Mouse (Mus musculus) hindbrain, embryonic 15.5 days (tissue): ENCODE results near the gene Chrm4. TPM values are rescaled to one million over a fixed set of nuclear protein-coding genes. Genes with fewer than 3 reads are reported as not detected.

ENCODE experiments used
- ATAC-seq: fragments of 200-750 bp; cut with Nextera tagmentation; 2 replicates; pipeline ENCODE4 v1.8.0; 2017; ENCODE audit warnings: low read depth, moderate number of reproducible peaks, moderate TSS enrichment; ENCODE audit not compliant: low FRiP score
- H3K27ac ChIP-seq: fragments of 300-500 bp; sonication (generic); replicated peaks from 2 replicates; pipeline ENCODE4 v1.5.1; 2015; ENCODE audit warnings: mild to moderate bottlenecking, inconsistent platforms
- H3K27me3 ChIP-seq: fragments of 300-500 bp; sonication (generic); 2 replicates; pipeline ENCODE4 v1.6.1; 2015; ENCODE audit warnings: control low read depth, inconsistent platforms
- H3K36me3 ChIP-seq: fragments of 300-500 bp; sonication (generic); 2 replicates; pipeline ENCODE4 v1.6.1; 2015; ENCODE audit warnings: control low read depth, inconsistent platforms
- H3K4me1 ChIP-seq: fragments of 300-500 bp; sonication (generic); replicated peaks from 2 replicates; pipeline ENCODE4 v1.6.1; 2015; ENCODE audit warnings: control low read depth, inconsistent platforms
- H3K4me2 ChIP-seq: fragments of 300-500 bp; sonication (generic); 2 replicates; pipeline ENCODE4 v1.6.1; 2015; ENCODE audit warnings: moderate library complexity, mild to moderate bottlenecking, inconsistent platforms
- H3K4me3 ChIP-seq: fragments of 300-500 bp; sonication (generic); 2 replicates; pipeline ENCODE4 v1.5.1; 2015; ENCODE audit warnings: mild to moderate bottlenecking, inconsistent platforms
- H3K9ac ChIP-seq: fragments of 300-500 bp; sonication (generic); 2 replicates; pipeline ENCODE4 v1.6.1; 2015; ENCODE audit warnings: inconsistent platforms
- H3K9me3 ChIP-seq: fragments of 300-500 bp; sonication (generic); 2 replicates; pipeline ENCODE4 v1.6.1; 2016; ENCODE audit warnings: control low read depth, inconsistent platforms
- WGBS: fragments of 180-500 bp; shearing (Covaris S2); methylation state at CpG from one replicate; pipeline ENCODE4 v1.1.7; 2015; 5-methylcytosine and 5-hydroxymethylcytosine counted together
- polyA plus RNA-seq: library from polyadenylated mRNA; unstranded; fragments of >200 nt; fragmentation: Nextera tagmentation; extraction: Ambion mirVana; gene quantifications from 2 replicates; pipeline ENCODE4 v1.2.1, GENCODE M21; 2015

Chrm4 gene
- polyA plus RNA-seq, 1 experiment from 2014 or later, result 1.2 TPM

GRCm38 (mm10) chr2:91949411-91950274 is 22.6 kb downstream of the Chrm4 start:
- Histone ChIP-seq H3K27ac (peak overlapping the region; percentile 66), H3K27me3 (no peaks in the 10 kb centered on the region), H3K4me2 (peak overlapping the region; percentile 35), H3K4me1 (peaks cover 45% of the 10 kb centered on the region), H3K4me3 (no peak overlapping the region), H3K36me3 (no peaks in the 10 kb centered on the region), H3K9me3 (no peaks in the 10 kb centered on the region), H3K9ac (0 out of 2 replicates have a peak overlapping the region, but pooled peaks have one; percentile 6)
- WGBS, result 60% methylated on average over 17 of the region's 17 CpGs
- 0 out of 2 replicates have a peak, but pooled peaks have one; percentile 9 for ATAC-seq

- peak overlapping the region; percentile 35 for H3K4me2 ChIP-seq
- no peak overlapping the region for H3K4me3 ChIP-seq
- peaks cover 49% of the 10 kb centered on the region for H3K4me1 ChIP-seq
- 19% methylated on average over 15 of the region's 15 CpGs for WGBS
- H3K9me3 ChIP-seq, result no peaks in the 10 kb centered on the region
- 0 out of 2 replicates have a peak overlapping the region, but pooled peaks have one; percentile 6 for H3K9ac ChIP-seq
- H3K27me3 ChIP-seq, result no peaks in the 10 kb centered on the region
- ATAC-seq, result no peak
- no peaks in the 10 kb centered on the region for H3K36me3 ChIP-seq
- H3K27ac ChIP-seq, result peak overlapping the region; percentile 66
These were observed 23.4 kb downstream of the Chrm4 start for GRCm38 (mm10) chr2:91950275-91951085.

- Histone ChIP-seq H3K27ac (no peak overlapping the region), H3K4me3 (no peak overlapping the region), H3K9me3 (no peaks in the 10 kb centered on the region), H3K4me2 (no peak overlapping the region), H3K9ac (no peak overlapping the region), H3K4me1 (peaks cover 43% of the 10 kb centered on the region), H3K27me3 (no peaks in the 10 kb centered on the region), H3K36me3 (no peaks in the 10 kb centered on the region)
- no peak for ATAC-seq
- WGBS, result 20% methylated on average over 5 of the region's 5 CpGs
These were observed 26.8 kb downstream of the Chrm4 start for GRCm38 (mm10) chr2:91953825-91954224.

- Histone ChIP-seq H3K9ac (no peak overlapping the region), H3K4me1 (peaks cover 45% of the 10 kb centered on the region), H3K27me3 (no peaks in the 10 kb centered on the region), H3K4me3 (no peak overlapping the region), H3K4me2 (no peak overlapping the region), H3K36me3 (no peaks in the 10 kb centered on the region), H3K9me3 (no peaks in the 10 kb centered on the region), H3K27ac (no peak overlapping the region)
- 77% methylated on average over 4 of the region's 4 CpGs for whole genome bisulfite sequencing
- ATAC-seq, result no peak
These were observed 28.1 kb downstream of the Chrm4 start for GRCm38 (mm10) chr2:91955121-91955591.

- Histone ChIP-seq H3K27ac (no peak overlapping the region), H3K9me3 (no peaks in the 10 kb centered on the region), H3K36me3 (no peaks in the 10 kb centered on the region), H3K4me1 (peaks cover 41% of the 10 kb centered on the region), H3K9ac (no peak overlapping the region), H3K27me3 (no peaks in the 10 kb centered on the region), H3K4me3 (no peak overlapping the region), H3K4me2 (no peak overlapping the region)
- WGBS, result 91% methylated on average over 6 of the region's 6 CpGs
- ATAC-seq, result no peak
These were observed 28.8 kb downstream of the Chrm4 start for GRCm38 (mm10) chr2:91955875-91956274.

- Histone ChIP-seq H3K4me1 (peaks cover 50% of the 10 kb centered on the region), H3K9ac (no peak overlapping the region), H3K4me3 (no peak overlapping the region), H3K27ac (0 out of 2 replicates have a peak overlapping the region, but pooled peaks have one; percentile 9), H3K9me3 (no peaks in the 10 kb centered on the region), H3K4me2 (no peak overlapping the region), H3K27me3 (no peaks in the 10 kb centered on the region), H3K36me3 (no peaks in the 10 kb centered on the region)
- peak; percentile 54 for ATAC-seq
- 35% methylated on average over 4 of the region's 4 CpGs for WGBS
These were observed 30.0 kb downstream of the Chrm4 start for GRCm38 (mm10) chr2:91957096-91957495.

- ATAC-seq, result no peak
- H3K27me3 ChIP-seq, result no peaks in the 10 kb centered on the region
- WGBS, result 75% methylated on average over 8 of the region's 8 CpGs
These were observed 31.0 kb downstream of the Chrm4 start for GRCm38 (mm10) chr2:91958049-91958448.

GRCm38 (mm10) chr2:91958701-91959457 is 31.8 kb downstream of the Chrm4 start:
- Histone ChIP-seq H3K9me3 (no peaks in the 10 kb centered on the region), H3K4me1 (peaks cover 54% of the 10 kb centered on the region), H3K27me3 (no peaks in the 10 kb centered on the region), H3K4me2 (no peak overlapping the region), H3K27ac (peak overlapping the region; percentile 9; the same call in 1 of the 2 replicates), H3K4me3 (no peak overlapping the region), H3K9ac (no peak overlapping the region), H3K36me3 (no peaks in the 10 kb centered on the region)
- no peak for ATAC-seq
- WGBS, result 53% methylated on average over 10 of the region's 10 CpGs

More at GRCm38 (mm10) chr2:91958049-91958448, 31.0 kb downstream of the Chrm4 start:
- no peak overlapping the region for H3K27ac ChIP-seq
- no peaks in the 10 kb centered on the region for H3K36me3 ChIP-seq
- no peak overlapping the region for H3K4me3 ChIP-seq
- H3K9ac ChIP-seq, result no peak overlapping the region
- no peaks in the 10 kb centered on the region for H3K9me3 ChIP-seq
- no peak overlapping the region for H3K4me2 ChIP-seq
- peaks cover 57% of the 10 kb centered on the region for H3K4me1 ChIP-seq

- peaks cover 54% of the 10 kb centered on the region for H3K4me1 ChIP-seq
- H3K27me3 ChIP-seq, result no peaks in the 10 kb centered on the region; the same call in 1 of the 2 replicates
- ATAC-seq, result no peak
- no peak overlapping the region for H3K9ac ChIP-seq
- H3K4me3 ChIP-seq, result no peak overlapping the region
- H3K4me2 ChIP-seq, result no peak overlapping the region
- H3K9me3 ChIP-seq, result no peaks in the 10 kb centered on the region
- 63% methylated on average over 11 of the region's 11 CpGs for WGBS
- 0 out of 2 replicates have a peak overlapping the region, but pooled peaks have one; percentile 9 for H3K27ac ChIP-seq
- H3K36me3 ChIP-seq, result no peaks in the 10 kb centered on the region
These were observed 32.7 kb downstream of the Chrm4 start for GRCm38 (mm10) chr2:91959544-91960410.

GRCm38 (mm10) chr2:91960459-91960858 is 33.4 kb downstream of the Chrm4 start:
- Histone ChIP-seq H3K4me2 (no peak overlapping the region), H3K4me1 (peaks cover 49% of the 10 kb centered on the region), H3K36me3 (no peaks in the 10 kb centered on the region), H3K27me3 (no peaks in the 10 kb centered on the region; the same call in 1 of the 2 replicates), H3K4me3 (no peak overlapping the region), H3K9ac (no peak overlapping the region), H3K27ac (no peak overlapping the region), H3K9me3 (no peaks in the 10 kb centered on the region)
- WGBS, result 89% methylated on average over 5 of the region's 5 CpGs
- ATAC-seq, result no peak
